Mouse (Mus musculus): ENCODE results near the gene Ccl17. TPM values are rescaled to one million over a fixed set of nuclear protein-coding genes. Genes with fewer than 3 reads are reported as not detected.

Gene Ccl17
- total RNA-seq (2021) = under 1 TPM in 1 of 2 experiments, not detected in 1; 0.96 TPM
- long read RNA-seq, experiment 1 = 0 reads
- long read RNA-seq, experiment 2, partial matches to known transcripts = 1 of 2 reads
- long read RNA-seq, experiment 2, other reads (novel, unspliced or antisense) = 0 of 2 reads

DNA sequence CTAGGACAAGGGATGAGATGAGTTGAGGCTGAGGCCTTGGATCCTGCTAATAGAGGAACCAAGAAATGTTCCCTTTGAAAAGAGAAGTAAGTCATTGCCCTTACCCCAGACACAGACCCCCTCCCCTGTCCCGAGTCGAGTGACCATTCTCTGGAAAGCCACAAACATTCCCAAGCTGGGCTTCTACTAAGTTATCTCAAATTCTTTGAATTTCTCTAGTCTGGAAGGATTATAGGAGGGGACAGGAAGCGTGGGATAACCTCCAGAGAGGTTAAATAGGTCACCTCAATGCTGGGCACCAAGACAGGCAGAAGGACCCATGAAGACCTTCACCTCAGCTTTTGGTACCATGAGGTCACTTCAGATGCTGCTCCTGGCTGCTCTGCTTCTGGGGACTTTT lies at the start of gene Ccl17:
Gene Ccl17 (plus strand): TSS at position 301 of the 400 bp plus-strand sequence.
- no peak for DNase-seq

DNA sequence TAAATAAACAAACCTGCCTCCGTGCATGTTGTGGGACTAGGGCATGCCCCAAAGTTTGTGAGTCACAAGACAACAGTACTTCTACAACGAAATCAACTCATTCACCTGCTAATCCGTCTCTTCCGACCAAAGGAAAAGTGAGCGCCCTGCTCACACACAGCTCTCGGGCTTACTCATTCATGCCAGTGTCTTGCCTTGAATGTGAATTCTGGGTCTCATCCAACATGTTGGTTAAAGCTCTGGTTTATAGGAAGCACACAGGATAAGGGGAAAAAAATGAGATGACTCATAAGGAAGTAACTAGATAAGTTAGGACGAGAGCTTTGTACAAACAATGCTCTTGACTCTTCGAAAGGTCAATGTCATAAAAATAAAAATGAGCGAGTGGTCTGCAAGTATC lies 43.2 kb upstream of the Ccl17 start:
- DNase-seq = peak; percentile 24

DNA sequence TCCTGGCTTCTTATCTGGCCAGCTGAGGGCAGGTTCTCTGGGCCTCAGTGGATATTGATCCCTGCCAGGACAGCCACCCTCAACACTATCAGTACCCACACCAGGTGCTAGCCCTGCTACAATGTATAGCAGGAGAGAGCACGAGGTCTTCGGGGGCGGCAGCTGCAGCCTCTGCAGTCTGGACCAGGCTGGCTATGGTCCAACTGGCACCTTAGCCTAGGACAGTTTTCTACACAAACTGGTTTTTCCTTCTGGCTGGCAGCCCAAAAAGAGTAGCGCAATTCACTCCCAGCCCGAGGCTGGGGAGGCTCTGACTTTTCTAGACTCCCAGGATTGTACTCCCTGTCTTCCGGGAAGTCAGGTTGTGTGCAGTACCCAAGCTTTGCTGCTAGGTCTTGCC lies 39.3 kb upstream of the Ccl17 start:
- DNase-seq = peak; percentile 77

DNA sequence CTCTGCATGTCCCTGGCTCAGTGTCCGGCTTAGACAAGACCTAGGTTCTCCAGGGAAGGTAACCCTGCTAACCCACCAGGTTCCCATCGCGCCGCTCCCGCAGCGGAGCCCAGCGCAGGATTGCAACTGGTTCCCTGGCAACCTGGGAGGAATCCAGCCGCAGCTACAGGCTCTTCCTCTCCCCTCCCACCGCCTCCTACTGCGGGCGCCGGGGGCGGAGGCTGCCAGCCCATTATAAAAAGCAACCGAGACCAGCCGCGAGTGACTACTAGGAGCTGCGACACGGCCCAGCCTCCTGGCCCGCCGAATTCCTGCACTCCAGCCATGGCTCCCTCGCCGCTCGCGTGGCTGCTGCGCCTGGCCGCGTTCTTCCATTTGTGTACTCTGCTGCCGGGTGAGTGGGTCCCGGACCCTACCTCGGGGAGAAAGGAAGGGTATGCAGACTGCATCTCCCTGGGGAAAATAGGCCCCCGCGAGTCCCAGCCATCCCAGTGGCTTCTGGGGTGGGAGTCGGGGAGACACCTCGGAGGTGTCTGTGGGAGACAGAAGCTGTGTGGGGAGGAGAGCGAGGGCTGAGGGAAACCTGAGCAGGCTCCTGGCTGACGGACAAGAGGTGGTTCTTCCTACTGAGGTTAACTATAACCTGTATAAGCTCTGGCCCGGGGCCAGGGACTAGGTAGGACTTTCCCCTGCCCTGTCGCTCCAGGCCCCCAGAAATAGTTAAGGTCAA lies 38.1 kb upstream of the Ccl17 start, which contains the start of gene Cx3cl1:
Gene Cx3cl1 (plus strand): TSS at position 69 of the 730 bp plus-strand sequence.
- DNase-seq = peak; percentile 89

DNA sequence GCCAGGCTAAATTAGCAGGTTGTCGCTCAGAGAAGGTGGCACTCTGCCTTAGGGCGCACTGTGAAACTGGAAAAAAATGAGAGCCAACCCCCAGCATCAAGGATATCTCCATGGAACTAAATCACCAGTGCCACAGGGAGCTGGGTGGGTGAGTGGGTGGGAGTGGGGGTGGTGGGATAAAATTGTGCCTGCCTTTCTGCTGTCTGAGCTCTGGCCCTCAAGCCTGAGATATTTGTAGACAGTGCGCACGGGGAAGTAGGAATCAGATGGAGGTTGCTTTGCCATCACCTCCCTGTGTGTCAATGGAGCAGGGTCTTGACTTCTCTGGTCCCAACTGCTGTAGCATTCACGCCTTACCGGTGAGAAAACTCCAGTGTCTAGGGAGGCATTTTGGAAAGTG lies 37.2 kb upstream of the Ccl17 start:
- no peak for DNase-seq

DNA sequence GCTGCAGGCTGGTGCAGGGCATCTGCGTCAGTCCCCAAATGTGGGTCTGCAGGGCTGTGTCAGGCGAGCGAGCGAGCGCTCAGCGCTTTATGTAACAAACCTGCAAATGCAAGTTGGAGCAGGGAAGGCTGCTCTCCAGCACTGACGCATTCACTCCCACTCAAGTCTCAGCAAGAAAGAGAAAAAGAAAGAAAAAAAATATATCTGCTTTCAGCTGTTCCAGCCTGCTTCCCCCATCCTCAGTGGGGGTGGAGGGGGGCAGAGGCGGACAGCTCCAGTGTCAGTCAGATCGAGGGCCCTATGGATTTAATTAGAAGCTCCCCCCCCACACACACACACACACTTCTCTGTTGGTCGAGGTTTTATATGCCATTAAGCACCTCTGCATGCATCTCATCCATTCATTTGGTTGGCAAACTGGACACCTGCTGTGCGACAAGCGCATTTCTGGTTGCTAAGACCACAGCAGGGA lies 36.5 kb upstream of the Ccl17 start:
- DNase-seq = no peak

DNA sequence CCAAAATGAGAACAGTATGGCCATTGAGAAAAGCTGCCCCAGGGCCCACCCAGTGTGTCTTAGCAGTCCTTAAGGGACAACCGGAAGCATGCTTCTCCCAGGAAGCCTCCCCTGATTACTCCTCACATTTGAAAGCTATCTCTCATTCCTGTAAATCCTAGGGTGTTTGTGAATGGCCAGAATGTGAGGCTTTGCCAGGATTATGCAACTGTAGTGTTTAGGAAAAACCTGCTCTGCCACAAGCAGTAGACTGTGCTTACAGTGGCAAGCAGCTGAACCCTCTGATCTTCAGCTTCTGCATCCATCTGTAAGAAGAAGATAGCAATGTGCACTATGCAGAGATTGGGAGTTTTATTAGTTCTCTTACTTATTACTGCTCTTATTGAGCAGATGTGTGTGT lies 35.7 kb upstream of the Ccl17 start:
- DNase-seq = no peak

DNA sequence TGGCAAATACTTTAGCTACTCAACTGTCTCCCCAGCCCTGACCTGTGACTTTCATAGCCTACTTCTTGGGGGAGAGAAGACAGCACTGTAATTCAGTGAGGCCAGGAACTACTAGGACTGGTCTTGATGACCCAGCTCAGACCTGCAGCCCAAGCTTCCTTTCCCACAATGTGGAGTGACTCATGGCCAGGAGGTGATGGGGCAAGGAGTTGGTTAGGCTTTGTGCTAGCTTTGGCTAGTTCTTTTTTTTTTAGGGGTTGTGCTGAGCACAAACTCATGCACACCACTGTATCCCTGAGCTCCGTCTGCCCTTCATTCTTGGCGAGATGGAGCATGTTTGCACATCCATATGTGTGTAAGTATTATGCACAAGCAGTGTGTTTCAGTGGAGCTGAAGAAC lies 33.9 kb upstream of the Ccl17 start:
- no peak for DNase-seq

DNA sequence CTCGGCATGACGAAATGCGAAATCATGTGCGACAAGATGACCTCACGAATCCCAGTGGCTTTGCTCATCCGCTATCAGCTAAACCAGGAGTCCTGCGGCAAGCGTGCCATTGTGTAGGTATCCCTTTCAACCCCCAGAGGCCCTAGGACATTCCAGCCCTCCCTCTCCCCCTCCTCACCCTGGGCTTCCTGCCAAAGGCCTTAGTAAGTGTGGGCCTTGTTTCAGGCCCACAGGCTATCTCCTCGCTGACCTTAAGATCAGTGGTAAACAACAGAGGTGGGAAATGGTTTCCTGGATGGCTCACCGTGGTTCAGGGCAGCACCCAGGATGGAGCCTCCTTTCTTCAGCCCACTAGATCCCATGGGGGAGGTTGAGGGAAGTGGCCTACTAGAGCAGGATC lies 32.2 kb upstream of the Ccl17 start:
- DNase-seq = no peak

DNA sequence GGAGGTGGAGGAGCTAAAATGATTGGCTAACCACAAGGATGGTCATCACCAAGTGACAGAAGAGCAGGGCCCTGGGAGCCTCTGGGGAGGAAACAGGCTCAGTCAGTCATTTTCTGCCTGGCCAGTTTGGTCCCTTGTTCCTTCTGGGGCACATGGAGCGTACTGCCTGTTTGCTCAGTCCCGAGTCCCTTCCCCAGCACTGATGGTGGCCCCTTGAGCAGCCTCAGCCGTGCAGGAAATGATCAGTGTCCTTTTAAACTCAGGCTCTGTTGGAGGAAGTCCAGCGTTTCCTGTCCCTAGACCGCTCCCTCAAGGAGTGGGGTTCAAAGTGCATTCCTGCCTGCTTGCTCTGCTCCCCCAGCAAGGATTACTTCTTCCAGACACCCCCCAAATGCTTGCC lies 31.8 kb upstream of the Ccl17 start:
- no peak for DNase-seq

DNA sequence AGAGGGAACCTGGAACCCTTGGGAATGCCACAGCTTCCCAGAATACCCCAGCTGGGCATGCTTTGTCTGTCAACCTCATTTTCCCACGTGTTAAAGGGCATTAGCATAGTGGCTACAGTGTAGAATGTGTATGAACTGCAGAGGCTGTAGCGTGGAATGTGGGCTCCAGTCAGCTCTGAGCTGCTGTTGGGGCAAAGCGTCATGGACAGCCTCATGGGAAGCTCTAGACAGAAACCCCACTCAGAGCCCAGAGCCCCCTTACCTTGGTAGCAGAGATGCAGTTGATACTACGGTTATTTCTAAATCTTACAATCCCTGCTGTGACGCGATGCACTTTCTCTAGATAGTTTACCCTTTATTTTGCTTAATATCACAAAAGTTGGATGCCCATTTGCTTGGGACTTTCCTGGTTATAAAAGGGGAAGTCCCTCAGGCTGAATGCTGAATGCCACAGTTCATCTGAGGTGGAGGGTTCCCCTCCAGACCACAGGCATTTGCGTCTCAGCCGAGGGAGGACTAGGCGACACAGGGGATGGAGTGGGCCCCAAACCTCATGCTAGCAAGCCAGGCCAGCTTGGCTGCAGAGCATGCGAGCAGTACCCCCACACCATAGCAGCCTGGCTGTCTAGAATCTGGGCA lies 31.2 kb upstream of the Ccl17 start:
- no peak for DNase-seq

DNA sequence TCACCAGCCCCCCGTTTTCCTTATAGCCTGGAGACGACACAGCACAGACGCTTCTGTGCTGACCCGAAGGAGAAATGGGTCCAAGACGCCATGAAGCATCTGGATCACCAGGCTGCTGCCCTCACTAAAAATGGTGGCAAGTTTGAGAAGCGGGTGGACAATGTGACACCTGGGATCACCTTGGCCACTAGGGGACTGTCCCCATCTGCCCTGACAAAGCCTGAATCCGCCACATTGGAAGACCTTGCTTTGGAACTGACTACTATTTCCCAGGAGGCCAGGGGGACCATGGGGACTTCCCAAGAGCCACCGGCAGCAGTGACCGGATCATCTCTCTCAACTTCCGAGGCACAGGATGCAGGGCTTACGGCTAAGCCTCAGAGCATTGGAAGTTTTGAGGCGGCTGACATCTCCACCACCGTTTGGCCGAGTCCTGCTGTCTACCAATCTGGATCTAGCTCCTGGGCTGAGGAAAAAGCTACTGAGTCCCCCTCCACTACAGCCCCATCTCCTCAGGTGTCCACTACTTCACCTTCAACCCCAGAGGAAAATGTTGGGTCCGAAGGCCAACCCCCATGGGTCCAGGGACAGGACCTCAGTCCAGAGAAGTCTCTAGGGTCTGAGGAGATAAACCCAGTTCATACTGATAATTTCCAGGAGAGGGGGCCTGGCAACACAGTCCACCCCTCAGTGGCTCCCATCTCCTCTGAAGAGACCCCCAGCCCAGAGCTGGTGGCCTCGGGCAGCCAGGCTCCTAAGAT lies 30.5 kb upstream of the Ccl17 start:
- DNase-seq = no peak

DNA sequence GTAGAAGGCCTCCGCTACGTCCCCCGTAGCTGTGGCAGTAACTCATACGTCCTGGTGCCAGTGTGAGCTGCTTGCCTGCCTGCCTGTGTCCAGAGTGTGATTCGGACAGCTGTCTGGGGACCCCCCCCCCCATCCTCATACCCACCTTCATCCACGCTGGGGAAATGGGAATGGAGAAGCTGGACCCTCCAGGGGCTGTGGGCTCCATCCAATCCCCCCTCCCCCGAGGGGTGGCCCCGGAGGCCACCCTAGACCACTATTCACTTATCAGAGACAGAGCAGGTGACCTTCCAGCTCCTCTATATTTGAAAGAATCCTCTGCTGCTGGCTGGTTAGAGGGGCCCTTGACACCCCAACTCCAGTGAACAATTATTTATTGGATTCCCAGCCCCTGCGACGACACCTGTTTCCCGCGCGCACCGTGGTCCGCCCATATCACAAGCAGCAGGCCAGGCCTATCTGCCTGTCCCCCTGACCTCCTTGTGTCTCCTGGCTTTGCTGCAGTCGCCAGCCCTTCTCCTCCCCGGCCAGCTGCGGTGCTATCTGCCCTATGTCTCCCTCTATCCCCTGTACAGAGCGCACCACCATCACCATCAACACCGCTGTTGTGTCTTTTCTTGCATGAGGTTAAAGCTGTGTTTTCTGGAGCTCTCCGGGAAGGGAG lies 29.6 kb upstream of the Ccl17 start:
- DNase-seq = no peak

DNA sequence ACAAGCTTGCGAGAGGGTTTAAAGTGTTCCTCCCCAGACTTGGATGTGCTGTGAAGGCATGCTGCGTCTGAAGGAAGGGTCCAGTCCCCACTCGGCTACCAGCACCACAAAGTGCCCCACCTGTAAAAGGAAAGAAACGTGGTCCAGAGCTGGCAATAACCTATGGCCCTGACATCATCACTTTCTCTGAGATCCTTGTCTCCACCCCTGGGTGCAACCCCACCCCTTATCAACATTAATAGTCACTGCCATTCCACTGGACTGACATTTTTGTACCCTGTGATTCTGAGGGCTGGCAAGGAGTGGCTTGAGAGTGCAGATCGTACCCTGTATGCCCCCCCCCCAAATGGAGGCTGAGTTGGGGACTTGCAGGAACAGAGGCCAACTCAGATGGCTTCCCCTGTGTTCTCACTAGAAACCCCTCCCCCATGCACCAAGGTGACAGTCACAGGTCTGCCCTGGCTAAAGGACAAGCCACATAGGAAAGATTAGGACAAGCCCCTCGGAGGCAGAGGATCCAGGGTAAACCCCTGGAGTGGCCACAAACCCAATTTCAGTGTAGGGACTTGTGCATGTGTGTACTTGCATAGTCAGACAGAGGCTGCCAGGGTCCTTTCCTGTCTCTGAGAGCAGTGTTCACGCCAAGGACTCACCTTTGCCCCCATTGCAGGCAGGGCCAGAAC lies 29.0 kb upstream of the Ccl17 start:
- peak; percentile 66 for DNase-seq

DNA sequence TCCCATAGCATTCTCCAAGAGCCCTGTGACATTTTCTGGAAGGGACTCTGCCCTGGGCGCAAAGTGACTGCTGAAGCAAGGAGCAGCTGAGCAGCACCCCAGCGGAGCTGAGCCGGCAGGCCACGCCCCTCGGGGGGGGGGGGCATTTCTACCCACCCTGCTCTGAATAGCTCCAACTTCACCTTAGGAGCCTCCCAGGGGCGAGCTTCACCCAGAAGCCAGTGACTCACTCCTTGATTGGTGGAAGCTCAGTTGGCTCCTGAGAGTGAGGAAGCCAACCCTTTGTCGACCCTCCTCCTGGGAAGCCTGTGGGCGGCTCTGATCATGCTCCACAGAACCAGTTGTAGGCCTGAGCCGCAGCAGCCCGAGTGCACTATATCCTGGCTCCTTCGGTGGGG lies 28.4 kb upstream of the Ccl17 start:
- DNase-seq = no peak

DNA sequence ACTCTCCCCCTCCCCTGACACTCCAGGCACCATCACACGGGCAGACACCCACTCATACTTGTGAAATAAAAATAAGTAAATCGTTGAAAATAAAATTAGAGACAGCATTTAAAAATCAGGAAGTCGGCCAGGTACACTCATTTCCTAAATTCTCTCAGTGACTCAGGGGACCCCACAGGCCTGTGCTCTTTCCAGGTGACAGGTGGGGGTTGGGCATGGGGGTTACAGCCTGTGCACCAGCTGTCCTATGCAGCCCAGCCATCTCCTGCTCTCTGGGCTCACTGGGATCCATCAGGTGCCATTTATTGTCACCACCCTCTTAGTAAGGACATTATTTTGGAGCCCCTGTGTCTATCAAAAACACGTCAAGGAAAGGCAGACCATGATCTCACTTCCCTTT lies 26.4 kb upstream of the Ccl17 start:
- DNase-seq = no peak

DNA sequence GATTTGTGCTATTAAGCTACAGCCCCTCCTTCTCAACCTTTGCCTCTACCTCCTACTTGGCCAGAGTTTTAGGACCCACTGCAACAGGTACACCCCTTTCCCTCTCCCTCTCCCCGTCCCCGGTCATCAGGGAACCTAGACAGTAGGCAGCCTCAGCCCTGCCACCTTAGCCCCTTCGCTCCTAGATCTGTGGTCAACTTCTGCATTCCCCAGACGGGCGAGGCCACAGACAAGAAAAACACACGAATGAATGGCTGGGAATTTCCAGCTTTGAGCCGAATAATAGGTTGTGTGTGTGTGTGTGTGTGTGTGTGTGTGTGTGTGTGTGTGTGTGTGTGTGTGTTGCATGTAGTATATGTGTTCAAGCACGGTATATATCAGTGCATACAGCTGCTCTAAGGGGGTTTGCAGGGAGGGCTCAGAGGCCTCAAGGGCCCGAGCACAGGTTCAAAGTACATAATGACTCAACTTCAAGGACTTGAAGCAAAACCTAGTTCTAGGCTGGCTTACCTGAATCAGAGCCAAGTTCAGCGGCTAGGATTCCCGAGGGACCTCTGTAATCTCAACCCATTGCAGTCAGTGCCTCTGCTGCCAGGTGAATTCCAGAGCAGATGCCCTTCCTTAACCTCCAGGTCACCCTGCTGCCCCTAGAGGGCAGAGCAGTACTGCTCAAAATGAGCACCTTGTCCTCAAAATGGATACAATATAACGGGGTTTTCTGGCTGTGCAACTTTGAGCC lies 24.8 kb upstream of the Ccl17 start:
- DNase-seq = peak; percentile 78

DNA sequence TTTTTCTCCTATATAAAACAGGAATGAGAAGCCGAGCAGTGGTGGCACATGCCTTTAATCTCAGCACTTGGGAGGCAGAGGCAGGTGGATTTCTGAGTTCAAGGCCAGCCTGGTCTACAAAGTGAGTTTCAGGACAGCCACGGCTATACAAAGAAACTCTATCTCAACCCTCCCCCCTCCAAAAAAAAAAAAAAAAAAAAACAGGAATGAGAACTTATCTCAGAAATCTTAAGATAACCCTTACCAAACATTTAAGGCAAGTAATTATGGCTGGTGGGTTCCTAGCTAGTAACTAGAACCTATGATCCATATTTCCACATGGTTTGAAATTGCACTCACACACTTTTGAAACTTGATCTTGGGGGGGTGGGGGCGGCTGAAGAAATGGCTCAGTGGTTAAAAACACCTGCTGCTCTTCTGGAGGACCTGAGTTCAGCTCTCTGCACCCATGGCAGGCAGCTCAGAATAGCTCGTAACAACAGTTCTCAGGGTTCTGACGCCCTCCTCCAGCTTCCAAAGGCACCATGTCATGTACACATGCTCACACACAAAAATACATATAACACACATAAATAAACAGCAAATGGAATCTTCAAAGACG lies 24.2 kb upstream of the Ccl17 start:
- DNase-seq = no peak

DNA sequence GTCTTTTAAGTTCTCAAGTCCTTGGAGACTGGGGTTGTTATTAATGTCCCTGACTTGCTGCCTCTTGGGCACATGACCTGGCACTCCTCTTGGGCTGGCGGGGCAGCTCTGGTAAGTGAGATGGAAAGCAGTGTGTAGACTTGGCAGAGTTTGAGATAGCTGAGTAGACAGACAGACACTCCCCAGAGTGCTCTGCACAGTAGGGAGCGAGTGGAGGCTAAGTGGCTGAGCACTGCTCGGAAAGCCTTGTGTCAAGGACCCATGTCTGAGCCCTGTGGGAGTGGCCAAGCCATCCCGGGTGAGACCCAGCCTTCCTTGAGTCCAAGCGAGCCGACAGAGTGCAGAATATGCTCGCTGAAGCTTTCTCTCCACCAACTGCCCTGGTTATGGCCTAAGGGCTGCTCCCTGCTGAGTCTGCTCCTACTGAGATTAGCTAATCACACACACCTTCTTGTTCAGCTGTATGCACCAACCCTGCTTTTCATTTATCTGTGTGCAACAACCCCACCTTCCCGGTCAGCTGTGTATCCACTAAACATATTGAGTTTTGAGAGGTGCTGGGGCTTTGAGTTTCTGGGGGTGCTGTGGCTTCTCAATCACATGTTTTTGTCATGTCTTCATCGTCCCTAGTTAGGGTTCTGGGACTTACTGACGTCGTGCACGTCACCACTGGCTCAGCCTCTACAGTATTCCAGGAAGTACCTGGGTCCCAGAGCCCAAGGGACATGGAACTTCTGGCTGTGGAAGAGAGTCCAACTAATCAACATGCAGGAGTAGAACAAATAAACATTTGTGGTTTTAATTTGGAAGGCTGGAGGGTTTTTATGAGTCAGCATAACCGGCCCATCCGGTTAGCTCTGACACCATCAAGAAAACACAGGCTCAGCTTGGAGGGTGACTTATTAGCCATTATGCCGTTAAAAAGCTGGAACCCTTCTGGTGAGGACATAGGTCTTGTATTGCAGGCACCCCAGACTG lies 22.4 kb upstream of the Ccl17 start:
- DNase-seq = peak; percentile 73
